Mouse (Mus musculus): ENCODE measurements around the gene Mt4. TPM values are rescaled to one million over a fixed set of nuclear protein-coding genes. Genes with fewer than 3 reads are reported as not detected.

Mt4 gene
- polyA plus RNA-seq, 1 experiment = not detected

DNA sequence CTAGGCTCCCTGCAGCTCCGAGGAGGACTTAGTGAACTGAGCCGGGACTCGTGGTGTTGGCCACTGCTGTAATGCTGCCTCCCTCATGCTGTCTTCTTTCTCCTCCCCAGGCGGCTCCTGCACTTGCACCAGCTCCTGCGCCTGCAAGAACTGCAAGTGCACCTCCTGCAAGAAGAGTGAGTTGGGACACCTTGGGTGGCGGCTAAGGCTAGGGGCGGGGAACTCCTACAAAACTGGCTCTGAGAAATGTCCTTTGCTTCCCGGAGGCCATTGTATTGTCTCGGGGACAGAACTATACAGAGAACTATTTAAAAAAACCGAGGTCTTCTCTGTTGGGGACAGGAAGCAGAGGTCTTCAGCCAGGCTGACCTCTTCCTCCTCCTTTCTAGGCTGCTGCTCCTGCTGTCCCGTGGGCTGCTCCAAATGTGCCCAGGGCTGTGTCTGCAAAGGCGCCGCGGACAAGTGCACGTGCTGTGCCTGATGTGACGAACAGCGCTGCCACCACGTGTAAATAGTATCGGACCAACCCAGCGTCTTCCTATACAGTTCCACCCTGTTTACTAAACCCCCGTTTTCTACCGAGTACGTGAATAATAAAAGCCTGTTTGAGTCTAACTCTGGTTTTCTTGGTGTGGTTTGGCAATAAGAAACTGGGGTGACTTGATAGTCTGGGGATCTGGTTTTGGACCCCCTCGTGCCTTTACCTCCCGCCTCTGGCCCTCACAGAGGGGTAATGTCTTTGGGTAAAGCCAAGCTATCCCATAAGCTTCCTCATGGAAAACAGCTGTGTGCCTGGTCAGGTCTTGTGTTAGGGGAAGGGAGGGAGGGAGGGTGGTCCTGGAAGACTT lies 42.9 kb downstream of the Mt4 start:
- Histone ChIP-seq H3K27me3 (ENCODE audit: control insufficient read depth, insufficient read depth, low read length) (no peaks in the 10 kb centered on the region; the same call in 1 of the 2 replicates), H3K36me3 (ENCODE audit: control insufficient read depth, insufficient read depth, low read length) (no peaks in the 10 kb centered on the region; the same call in 1 of the 2 replicates), H3K27ac (ENCODE audit: control insufficient read depth, insufficient read depth, low read depth, low read length) (peak overlapping the region; percentile 97), H3K4me3 (ENCODE audit: control insufficient read depth, low read depth, low read length) (peak overlapping the region; percentile 93), H3K4me1 (ENCODE audit: control insufficient read depth, insufficient read depth, low read length) (peaks cover 22% of the 10 kb centered on the region)
- TF ChIP-seq CTCF (IDR thresholded peaks at IDR 0.05; ENCODE audit: control insufficient read depth, insufficient read depth, insufficient replicate concordance, low read depth, low read length) (no peak), POLR2A (IDR thresholded peaks at IDR 0.05; ENCODE audit: control insufficient read depth, low read depth, low read length) (no peak; the same call in 1 of the 2 replicates)

DNA sequence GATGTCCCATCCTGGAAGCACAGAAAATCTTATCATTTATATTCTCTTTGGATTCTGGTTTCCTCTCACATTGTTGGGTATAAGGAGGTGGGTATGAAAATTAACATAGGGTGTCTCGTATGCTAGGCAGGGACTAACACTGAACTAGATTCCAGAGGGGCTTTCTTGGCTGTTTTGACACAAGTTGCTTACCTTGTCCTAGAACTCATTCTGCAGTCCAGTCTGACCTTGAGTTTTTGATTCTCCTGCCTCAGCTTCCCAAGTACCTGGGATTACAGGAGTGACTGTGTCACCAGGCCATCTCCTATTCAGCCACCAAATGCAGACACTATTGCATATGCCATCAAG lies 43.5 kb downstream of the Mt4 start:
- Histone ChIP-seq H3K4me3 (ENCODE audit: control insufficient read depth, low read depth, low read length) (no peak overlapping the region), H3K27ac (ENCODE audit: control insufficient read depth, insufficient read depth, low read depth, low read length) (no peak overlapping the region), H3K27me3 (ENCODE audit: control insufficient read depth, insufficient read depth, low read length) (no peaks in the 10 kb centered on the region; the same call in 1 of the 2 replicates), H3K36me3 (ENCODE audit: control insufficient read depth, insufficient read depth, low read length) (no peaks in the 10 kb centered on the region; the same call in 1 of the 2 replicates), H3K4me1 (ENCODE audit: control insufficient read depth, insufficient read depth, low read length) (peaks cover 22% of the 10 kb centered on the region)
- TF ChIP-seq CTCF (IDR thresholded peaks at IDR 0.05; ENCODE audit: control insufficient read depth, insufficient read depth, insufficient replicate concordance, low read depth, low read length) (no peak), POLR2A (IDR thresholded peaks at IDR 0.05; ENCODE audit: control insufficient read depth, low read depth, low read length) (no peak)

DNA sequence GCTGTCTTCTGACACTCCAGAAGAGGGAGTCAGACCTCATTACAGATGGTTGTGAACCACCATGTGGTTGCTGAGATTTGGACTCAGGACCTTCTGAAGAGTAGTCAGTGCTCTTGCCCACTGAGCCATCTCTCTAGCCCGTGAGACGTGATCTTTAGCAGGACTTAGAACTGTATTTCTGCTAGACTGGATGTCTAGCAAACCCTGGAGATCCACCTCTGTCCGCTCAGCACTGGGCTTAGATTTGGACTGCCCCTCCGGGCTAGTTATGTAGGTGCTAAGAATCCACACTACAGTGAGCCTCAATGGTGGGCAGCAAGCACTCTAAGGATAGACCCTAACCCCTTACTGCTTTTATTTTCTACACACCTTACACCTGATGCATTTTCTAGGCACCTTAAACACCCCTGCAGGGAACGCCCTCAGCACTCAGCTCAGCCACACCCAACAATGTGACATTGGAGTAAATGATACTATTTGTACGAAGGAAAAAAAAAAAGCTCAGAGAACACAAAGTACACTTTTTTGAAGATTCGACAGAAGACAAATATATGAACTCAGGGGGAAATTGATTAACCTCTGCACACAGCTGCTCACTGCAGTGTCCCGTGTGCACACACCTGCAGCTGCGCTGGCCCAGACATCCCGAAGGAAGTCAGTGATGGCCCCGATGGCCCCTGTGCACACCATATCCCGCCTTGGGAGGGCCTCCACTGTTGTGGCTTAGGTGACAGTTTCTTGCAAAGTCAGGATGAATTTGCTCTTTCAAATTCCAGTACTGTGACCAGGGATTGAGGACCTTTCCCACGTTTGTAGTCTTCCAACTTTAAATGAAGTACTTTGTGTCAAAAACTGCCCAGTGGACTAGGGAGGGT lies 45.3 kb downstream of the Mt4 start:
- TF ChIP-seq POLR2A (IDR thresholded peaks at IDR 0.05; ENCODE audit: control insufficient read depth, low read depth, low read length) (no peak), CTCF (IDR thresholded peaks at IDR 0.05; ENCODE audit: control insufficient read depth, insufficient read depth, insufficient replicate concordance, low read depth, low read length) (no peak)
- Histone ChIP-seq H3K4me3 (ENCODE audit: control insufficient read depth, low read depth, low read length) (no peak overlapping the region; the same call in 1 of the 2 replicates), H3K27ac (ENCODE audit: control insufficient read depth, insufficient read depth, low read depth, low read length) (peak overlapping the region; percentile 76), H3K27me3 (ENCODE audit: control insufficient read depth, insufficient read depth, low read length) (no peaks in the 10 kb centered on the region; the same call in 1 of the 2 replicates), H3K4me1 (ENCODE audit: control insufficient read depth, insufficient read depth, low read length) (peaks cover 27% of the 10 kb centered on the region), H3K36me3 (ENCODE audit: control insufficient read depth, insufficient read depth, low read length) (no peaks in the 10 kb centered on the region; the same call in 1 of the 2 replicates)

DNA sequence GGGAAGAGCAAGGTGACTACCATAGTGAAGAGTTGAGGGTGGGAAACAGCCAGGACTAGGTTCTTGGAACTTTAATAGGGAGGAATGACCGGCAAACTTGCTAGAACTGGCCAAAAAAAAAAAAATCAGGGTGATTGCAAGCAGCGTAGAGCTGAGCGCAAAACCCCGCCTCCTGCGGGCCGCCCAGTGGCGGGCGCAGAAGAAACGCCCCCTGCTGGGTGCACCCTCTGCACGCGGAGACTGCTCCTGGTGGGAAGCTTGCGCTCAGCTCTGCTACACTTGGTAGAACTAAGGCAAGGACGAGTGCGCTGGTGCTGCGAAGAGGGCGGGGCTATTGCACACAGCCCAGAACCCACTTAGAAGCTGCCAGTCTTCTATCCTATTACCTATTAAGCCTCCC lies 46.1 kb downstream of the Mt4 start:
- Histone ChIP-seq H3K4me1 (ENCODE audit: control insufficient read depth, insufficient read depth, low read length) (peaks cover 27% of the 10 kb centered on the region), H3K4me3 (ENCODE audit: control insufficient read depth, low read depth, low read length) (peak overlapping the region; percentile 41), H3K27me3 (ENCODE audit: control insufficient read depth, insufficient read depth, low read length) (no peaks in the 10 kb centered on the region; the same call in 1 of the 2 replicates), H3K27ac (ENCODE audit: control insufficient read depth, insufficient read depth, low read depth, low read length) (peak overlapping the region; percentile 76), H3K36me3 (ENCODE audit: control insufficient read depth, insufficient read depth, low read length) (no peaks in the 10 kb centered on the region; the same call in 1 of the 2 replicates)
- TF ChIP-seq CTCF (IDR thresholded peaks at IDR 0.05; ENCODE audit: control insufficient read depth, insufficient read depth, insufficient replicate concordance, low read depth, low read length) (peak; percentile 49; the same call in 1 of the 2 replicates), POLR2A (IDR thresholded peaks at IDR 0.05; ENCODE audit: control insufficient read depth, low read depth, low read length) (peak; percentile 50; the same call in 1 of the 2 replicates)

DNA sequence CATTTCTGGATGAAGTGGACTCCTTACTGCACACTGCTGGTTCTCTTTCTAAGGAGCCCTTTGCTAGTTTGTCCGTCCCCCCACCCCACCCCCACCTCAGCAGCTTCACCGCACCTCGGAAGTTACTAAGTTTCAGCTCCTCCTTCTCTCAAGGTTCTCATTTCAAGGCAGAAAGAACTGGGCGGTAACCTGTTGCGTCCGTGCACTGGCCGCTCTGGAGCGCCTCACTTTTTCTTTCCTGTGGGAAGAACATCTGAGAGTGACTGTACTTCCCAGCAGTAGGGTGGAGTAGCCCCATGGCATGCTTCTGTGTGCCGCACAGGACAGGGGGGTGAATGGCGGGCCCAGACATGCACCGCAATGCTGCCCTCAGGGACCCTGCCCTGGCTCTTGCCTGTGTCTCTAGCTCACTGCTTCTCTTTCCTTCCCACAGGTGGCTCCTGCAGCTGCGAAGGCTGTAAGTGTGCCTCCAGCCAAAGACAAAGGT lies 47.4 kb downstream of the Mt4 start:
- Histone ChIP-seq H3K36me3 (ENCODE audit: control insufficient read depth, insufficient read depth, low read length) (no peaks in the 10 kb centered on the region; the same call in 1 of the 2 replicates), H3K4me3 (ENCODE audit: control insufficient read depth, low read depth, low read length) (no peak overlapping the region), H3K4me1 (ENCODE audit: control insufficient read depth, insufficient read depth, low read length) (peaks cover 23% of the 10 kb centered on the region), H3K27ac (ENCODE audit: control insufficient read depth, insufficient read depth, low read depth, low read length) (peak overlapping the region; percentile 90), H3K27me3 (ENCODE audit: control insufficient read depth, insufficient read depth, low read length) (no peaks in the 10 kb centered on the region; the same call in 1 of the 2 replicates)
- no peak for TF ChIP-seq POLR2A (IDR thresholded peaks at IDR 0.05; ENCODE audit: control insufficient read depth, low read depth, low read length)
- TF ChIP-seq CTCF (IDR thresholded peaks at IDR 0.05; ENCODE audit: control insufficient read depth, insufficient read depth, insufficient replicate concordance, low read depth, low read length) = no peak

DNA sequence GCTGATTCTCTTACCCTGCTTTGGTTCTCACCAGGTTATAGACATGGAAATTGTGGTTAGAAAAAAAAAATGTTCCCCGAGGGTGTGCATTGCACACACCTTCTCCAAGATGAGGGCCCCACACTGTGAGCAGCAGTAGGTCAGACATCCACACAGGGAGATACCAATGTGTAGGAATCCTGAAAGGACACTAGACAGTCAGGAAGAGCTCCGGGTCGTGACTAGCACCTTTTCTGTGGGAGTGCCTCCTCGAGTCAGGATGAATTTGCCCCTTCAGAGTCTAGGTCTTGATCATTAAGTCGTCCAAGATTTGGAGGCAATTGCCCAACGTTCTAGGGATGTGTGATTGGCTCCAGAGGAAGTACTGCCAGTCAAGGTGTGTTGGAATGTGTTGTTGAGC lies 48.8 kb downstream of the Mt4 start:
- Histone ChIP-seq H3K4me3 (ENCODE audit: control insufficient read depth, low read depth, low read length) (no peak overlapping the region), H3K4me1 (ENCODE audit: control insufficient read depth, insufficient read depth, low read length) (peaks cover 18% of the 10 kb centered on the region), H3K27me3 (ENCODE audit: control insufficient read depth, insufficient read depth, low read length) (no peaks in the 10 kb centered on the region; the same call in 1 of the 2 replicates), H3K27ac (ENCODE audit: control insufficient read depth, insufficient read depth, low read depth, low read length) (peak overlapping the region; percentile 49), H3K36me3 (ENCODE audit: control insufficient read depth, insufficient read depth, low read length) (no peaks in the 10 kb centered on the region)
- TF ChIP-seq CTCF (IDR thresholded peaks at IDR 0.05; ENCODE audit: control insufficient read depth, insufficient read depth, insufficient replicate concordance, low read depth, low read length) (no peak), POLR2A (IDR thresholded peaks at IDR 0.05; ENCODE audit: control insufficient read depth, low read depth, low read length) (no peak)

Data from testis, adult 2 months (tissue).